Mouse (Mus musculus) MEL (cell line): Measurements from ENCODE around the gene Phospho1. TPM values are rescaled to one million over a fixed set of nuclear protein-coding genes. Genes with fewer than 3 reads are reported as not detected.
A peak's percentile ranks its signal among the peaks of the same experiment; 100 is the strongest.

Experiments
- DNase-seq: peaks from one replicate; pipeline ENCODE4 v3.0.0; 2011; ENCODE audit warnings: low read depth, low spot score
- H3K27ac ChIP-seq: 2 replicates; pipeline ENCODE4 v1.5.1; 2012; ENCODE audit warnings: low read depth, mild to moderate bottlenecking, control low read depth, low read length, moderate library complexity; ENCODE audit not compliant: control insufficient read depth
- H3K27me3 ChIP-seq, 2 experiments: fragments of 150-350 bp in 1 of 2; sonication (generic) in 1 of 2; 2 replicates each; pipeline ENCODE4 v1.6.1; 2012; ENCODE audit warnings: low read length in 2 of 2, mild to moderate bottlenecking in 2 of 2, improper control_type of control experiment in 1 of 2, moderate library complexity in 1 of 2; ENCODE audit not compliant: insufficient read depth in 2 of 2, control insufficient read depth in 1 of 2
- H3K36me3 ChIP-seq, 2 experiments: 2 replicates each; pipeline ENCODE4 v1.6.1; 2012 to 2014; ENCODE audit warnings: low read length in 2 of 2, improper control_type of control experiment in 1 of 2, inconsistent platforms in 1 of 2, mild to moderate bottlenecking in 1 of 2; ENCODE audit not compliant: insufficient read depth in 2 of 2, control insufficient read depth in 1 of 2
- H3K4me1 ChIP-seq, 2 experiments: fragments of 150-350 bp in 1 of 2; sonication (generic) in 1 of 2; 2 replicates each; pipeline ENCODE4 v1.6.1; 2012; ENCODE audit warnings: low read length in 2 of 2, improper control_type of control experiment in 1 of 2, mild to moderate bottlenecking in 1 of 2; ENCODE audit not compliant: insufficient read depth in 2 of 2, control insufficient read depth in 1 of 2
- H3K4me3 ChIP-seq, 2 experiments: fragments of 150-350 bp in 1 of 2; sonication (generic) in 1 of 2; 2 replicates each; pipeline ENCODE4 v1.5.1; 2012; ENCODE audit warnings: low read depth in 2 of 2, low read length in 2 of 2, mild to moderate bottlenecking in 2 of 2, moderate library complexity in 2 of 2, control low read depth in 1 of 2, improper control_type of control experiment in 1 of 2; ENCODE audit not compliant: control insufficient read depth in 1 of 2, insufficient read depth in 1 of 2
- H3K79me2 ChIP-seq: 2 replicates; pipeline ENCODE4 v1.6.1; 2012; ENCODE audit warnings: mild to moderate bottlenecking, low read length, moderate library complexity; ENCODE audit not compliant: control insufficient read depth, poor library complexity, insufficient read depth
- H3K9ac ChIP-seq: 2 replicates; pipeline ENCODE4 v1.6.1; 2012; ENCODE audit warnings: low read depth, mild to moderate bottlenecking, control low read depth, low read length, moderate library complexity; ENCODE audit not compliant: control insufficient read depth, poor library complexity, severe bottlenecking
- H3K9me3 ChIP-seq: fragments of 150-350 bp; sonication (generic); replicated peaks from 2 replicates; pipeline ENCODE4 v1.6.1; 2012; ENCODE audit warnings: mild to moderate bottlenecking, low read length, improper control_type of control experiment, moderate library complexity; ENCODE audit not compliant: insufficient read depth
- BHLHE40 ChIP-seq: IDR thresholded peaks from 2 replicates; pipeline ENCODE4 v1.6.1; 2012; ENCODE audit warnings: low read depth, mild to moderate bottlenecking, inconsistent platforms, low read length, improper control_type of control experiment, borderline replicate concordance
- CHD1 ChIP-seq: IDR thresholded peaks from 2 replicates; pipeline ENCODE4 v1.6.1; 2012; ENCODE audit warnings: low read depth, mild to moderate bottlenecking, inconsistent platforms, low read length, improper control_type of control experiment
- CHD2 ChIP-seq: IDR thresholded peaks from 2 replicates; pipeline ENCODE4 v1.6.1; 2011; ENCODE audit warnings: low read length, improper control_type of control experiment
- CTCF ChIP-seq, 3 experiments: IDR thresholded peaks in 2 of 3; conservative IDR thresholded peaks in 1 of 3; 2 replicates each; pipeline ENCODE4 v1.5.1; 2011 to 2012; ENCODE audit warnings: low read length in 3 of 3, low read depth in 2 of 3, mild to moderate bottlenecking in 2 of 3, improper control_type of control experiment in 1 of 3, inconsistent platforms in 1 of 3, mixed read lengths in 1 of 3, moderate library complexity in 1 of 3; ENCODE audit not compliant: control insufficient read depth in 1 of 3, insufficient read depth in 1 of 3, poor library complexity in 1 of 3, severe bottlenecking in 1 of 3
- E2F4 ChIP-seq: IDR thresholded peaks from 2 replicates; pipeline ENCODE4 v1.6.1; 2011; ENCODE audit warnings: low read depth, low read length, improper control_type of control experiment, borderline replicate concordance
- ELF1 ChIP-seq: IDR thresholded peaks from 2 replicates; pipeline ENCODE4 v1.6.1; 2014; ENCODE audit warnings: low read depth, mild to moderate bottlenecking, inconsistent platforms, low read length, improper control_type of control experiment, moderate library complexity
- EP300 ChIP-seq, 2 experiments: IDR thresholded peaks; 2 replicates each; pipeline ENCODE4 v1.6.1; 2011; ENCODE audit warnings: improper control_type of control experiment in 2 of 2, low read length in 2 of 2, low read depth in 1 of 2, mild to moderate bottlenecking in 1 of 2
- ETS1 ChIP-seq: IDR thresholded peaks from 2 replicates; pipeline ENCODE4 v1.6.1; 2012; ENCODE audit warnings: low read depth, mild to moderate bottlenecking, inconsistent platforms, low read length, improper control_type of control experiment, moderate library complexity
- GABPA ChIP-seq: IDR thresholded peaks from 2 replicates; pipeline ENCODE4 v1.6.1; 2012; ENCODE audit warnings: low read depth, mild to moderate bottlenecking, inconsistent platforms, low read length, improper control_type of control experiment, moderate library complexity
- GATA1 ChIP-seq: IDR thresholded peaks from 2 replicates; pipeline ENCODE4 v1.6.1; 2011; ENCODE audit warnings: low read depth, low read length, improper control_type of control experiment
- HCFC1 ChIP-seq: IDR thresholded peaks from 2 replicates; pipeline ENCODE4 v1.6.1; 2012; ENCODE audit warnings: low read depth, mild to moderate bottlenecking, inconsistent platforms, low read length, improper control_type of control experiment, moderate library complexity
- JUND ChIP-seq: IDR thresholded peaks from 2 replicates; pipeline ENCODE4 v1.6.1; 2011; ENCODE audit warnings: low read depth, mild to moderate bottlenecking, improper control_type of control experiment, low read length
- KAT2A ChIP-seq: conservative IDR thresholded peaks from 2 replicates; pipeline ENCODE4 v1.6.1; 2012; ENCODE audit warnings: low read depth, low read length, improper control_type of control experiment, inconsistent platforms
- MAX ChIP-seq: IDR thresholded peaks from 2 replicates; pipeline ENCODE4 v1.6.1; 2011; ENCODE audit warnings: low read length, improper control_type of control experiment
- MAZ ChIP-seq: IDR thresholded peaks from 2 replicates; pipeline ENCODE4 v1.6.1; 2012; ENCODE audit warnings: low read depth, mild to moderate bottlenecking, inconsistent platforms, low read length, improper control_type of control experiment
- MEF2A ChIP-seq: IDR thresholded peaks from 2 replicates; pipeline ENCODE4 v1.6.1; 2014; ENCODE audit warnings: low read depth, mild to moderate bottlenecking, inconsistent platforms, low read length, improper control_type of control experiment; ENCODE audit not compliant: poor library complexity, insufficient replicate concordance, severe bottlenecking; ENCODE audit errors: extremely low read depth
- MXI1 ChIP-seq: IDR thresholded peaks from 2 replicates; pipeline ENCODE4 v1.6.1; 2011; ENCODE audit warnings: mild to moderate bottlenecking, low read depth, low read length, improper control_type of control experiment
- MYB ChIP-seq: IDR thresholded peaks from 2 replicates; pipeline ENCODE4 v1.6.1; 2011; ENCODE audit warnings: mild to moderate bottlenecking, low read depth, low read length, improper control_type of control experiment
- MYC ChIP-seq: IDR thresholded peaks from 2 replicates; pipeline ENCODE4 v1.6.1; 2011; ENCODE audit warnings: low read depth, mild to moderate bottlenecking, low read length, improper control_type of control experiment, moderate library complexity
- NRF1 ChIP-seq: IDR thresholded peaks from 2 replicates; pipeline ENCODE4 v1.6.1; 2014; ENCODE audit warnings: low read depth, mild to moderate bottlenecking, inconsistent platforms, low read length, improper control_type of control experiment, moderate library complexity; ENCODE audit not compliant: poor library complexity, insufficient read depth, severe bottlenecking
- POLR2A ChIP-seq, 2 experiments: IDR thresholded peaks; 2 replicates each; pipeline ENCODE4 v1.6.1; 2011 to 2012; ENCODE audit warnings: low read length in 2 of 2, mild to moderate bottlenecking in 2 of 2, control low read depth in 1 of 2, improper control_type of control experiment in 1 of 2, low read depth in 1 of 2, moderate library complexity in 1 of 2; ENCODE audit not compliant: control insufficient read depth in 1 of 2, insufficient read depth in 1 of 2, poor library complexity in 1 of 2
- POLR2AphosphoS2 ChIP-seq: IDR thresholded peaks from 2 replicates; pipeline ENCODE4 v1.6.1; 2011; ENCODE audit warnings: low read length, improper control_type of control experiment
- RCOR1 ChIP-seq: IDR thresholded peaks from 2 replicates; pipeline ENCODE4 v1.6.1; 2012; ENCODE audit warnings: low read depth, mild to moderate bottlenecking, inconsistent platforms, low read length, improper control_type of control experiment
- SIN3A ChIP-seq: IDR thresholded peaks from 2 replicates; pipeline ENCODE4 v1.6.1; 2012; ENCODE audit warnings: low read length, improper control_type of control experiment, inconsistent platforms
- TBP ChIP-seq: IDR thresholded peaks from 2 replicates; pipeline ENCODE4 v1.8.0; 2011; ENCODE audit warnings: low read depth, low read length, improper control_type of control experiment
- UBTF ChIP-seq: IDR thresholded peaks from 2 replicates; pipeline ENCODE4 v1.6.1; 2012; ENCODE audit warnings: low read depth, mild to moderate bottlenecking, inconsistent platforms, low read length, improper control_type of control experiment, moderate library complexity, borderline replicate concordance; ENCODE audit not compliant: insufficient read depth
- USF1 ChIP-seq: IDR thresholded peaks from 2 replicates; pipeline ENCODE4 v1.6.1; 2014; ENCODE audit warnings: low read depth, mild to moderate bottlenecking, inconsistent platforms, low read length, improper control_type of control experiment, moderate library complexity
- ZC3H11A ChIP-seq: IDR thresholded peaks from 2 replicates; pipeline ENCODE4 v1.6.1; 2012; ENCODE audit warnings: low read depth, mild to moderate bottlenecking, inconsistent platforms, low read length, improper control_type of control experiment
- ZMIZ1 ChIP-seq: IDR thresholded peaks from 2 replicates; pipeline ENCODE4 v1.6.1; 2012; ENCODE audit warnings: low read depth, mild to moderate bottlenecking, inconsistent platforms, low read length, improper control_type of control experiment, moderate library complexity
- ZNF384 ChIP-seq: IDR thresholded peaks from 2 replicates; pipeline ENCODE4 v1.6.1; 2012; ENCODE audit warnings: low read depth, mild to moderate bottlenecking, inconsistent platforms, low read length, improper control_type of control experiment
- polyA plus RNA-seq, 2 experiments: library from polyadenylated mRNA; stranded (reverse) in 1 of 2; unstranded in 1 of 2; fragments of >175 nt in 1 of 2; fragments of >200 nt in 1 of 2; gene quantifications; 2 replicates each; pipeline versions ENCODE4 v1.2.1 to v1.2.4; 2012; ENCODE audit warnings: low replicate concordance in 2 of 2, low read depth in 1 of 2; ENCODE audit not compliant: insufficient read length in 2 of 2, insufficient read depth in 1 of 2, missing spikeins in 1 of 2
- total RNA-seq: library from RNA; depleted of rRNA; stranded (reverse); fragments of 300-350 nt; gene quantifications from 2 replicates; pipeline ENCODE4 v1.2.3, GENCODE M21; 2012

The Phospho1 gene
- total and polyA plus RNA-seq, 3 experiments, result 15.4 to 76.0 TPM; not detected in 1

GRCm38 (mm10) chr11:95869918-95870470 is 45.7 kb downstream of the Phospho1 start:
- Histone ChIP-seq H3K4me3 (no peak overlapping the region), H3K9ac (no peak overlapping the region), H3K27ac (no peak overlapping the region), H3K27me3 (no peaks in the 10 kb centered on the region), H3K9me3 (no peaks in the 10 kb centered on the region), H3K4me1 (peaks cover 0 to 3% of the 10 kb centered on the region in 2 experiments; a peak in 3 of 4 replicates), H3K36me3 (0 out of 4 replicates have a peak, but pooled peaks cover 0 to 3% of the 10 kb centered on the region in 2 experiments), H3K79me2 (no peaks in the 10 kb centered on the region)
- peak; percentile 76 for DNase-seq
- TF ChIP-seq EP300 (IDR thresholded peaks at IDR 0.05; ENCODE audit: low read depth in 1 of 2, low read length in 2 of 2) (no peak), POLR2AphosphoS2 (peak; percentile 65; the same call in 1 of the 2 replicates), MAX (peak; percentile 36; the same call in 1 of the 2 replicates), CHD2 (0 out of 2 replicates have a peak, but pooled peaks have one; percentile 16), USF1 (peak; percentile 4; the same call in 1 of the 2 replicates), POLR2A (IDR thresholded peaks at IDR 0.05; ENCODE audit: control insufficient read depth in 1 of 2, insufficient read depth in 1 of 2, low read depth in 1 of 2, low read length in 2 of 2, poor library complexity in 1 of 2) (peak in 1 of 2 experiments; percentile 29; a peak in 1 of 4 replicates), MEF2A (no peak)
- TF ChIP-seq, all 39 proteins: peak for 5

- peak overlapping the region in 1 of 2 experiments; percentile 5; a peak in 1 of 4 replicates for H3K4me3 ChIP-seq
- no peak overlapping the region for H3K9ac ChIP-seq
- no peak overlapping the region for H3K27ac ChIP-seq
- peaks cover 0 to 5% of the 10 kb centered on the region in 2 experiments; a peak in 1 of 4 replicates for H3K4me1 ChIP-seq
- DNase-seq, result peak; percentile 73
- peaks cover 1 to 2% of the 10 kb centered on the region in 2 experiments for H3K27me3 ChIP-seq
- H3K79me2 ChIP-seq, result no peaks in the 10 kb centered on the region
- H3K9me3 ChIP-seq, result no peaks in the 10 kb centered on the region
- no peaks in the 10 kb centered on the region for H3K36me3 ChIP-seq
- TF ChIP-seq RCOR1, result 0 out of 2 replicates have a peak, but pooled peaks have one; percentile 28
- no peak for TF ChIP-seq USF1
- no peak; the same call in 1 of the 2 replicates for TF ChIP-seq SIN3A
- peak; percentile 86 for TF ChIP-seq HCFC1
- no peak for TF ChIP-seq JUND
- TF ChIP-seq CHD2, result no peak
- no peak for TF ChIP-seq MYB
- TF ChIP-seq MXI1, result no peak
- no peak for TF ChIP-seq E2F4
- TF ChIP-seq MYC, result no peak
- TF ChIP-seq NRF1, result no peak
- TF ChIP-seq ZMIZ1, result no peak
- no peak for TF ChIP-seq CHD1
- TF ChIP-seq TBP, result peak; percentile 28; the same call in 1 of the 2 replicates
- no peak for TF ChIP-seq ZC3H11A
- TF ChIP-seq ETS1, result no peak
- 0 out of 4 replicates have a peak, but pooled peaks of 1 of the 2 experiments have one; percentile 19 for TF ChIP-seq EP300 (IDR thresholded peaks at IDR 0.05; ENCODE audit: low read depth in 1 of 2, low read length in 2 of 2)
- no peak for TF ChIP-seq MAX
- no peak for TF ChIP-seq MEF2A
- TF ChIP-seq MAZ, result no peak
- no peak for TF ChIP-seq CTCF (IDR thresholded peaks at IDR 0.05 in 2 of 3, conservative IDR thresholded peaks at IDR 0.05 in 1 of 3; ENCODE audit: control insufficient read depth in 1 of 3, insufficient read depth in 1 of 3, low read depth in 2 of 3, low read length in 3 of 3, poor library complexity in 1 of 3, severe bottlenecking in 1 of 3)
- no peak for TF ChIP-seq BHLHE40
- no peak for TF ChIP-seq GABPA
- no peak for TF ChIP-seq ZNF384
- TF ChIP-seq KAT2A, result no peak; the same call in 1 of the 2 replicates
- no peak for TF ChIP-seq GATA1
- no peak for TF ChIP-seq UBTF
- TF ChIP-seq ELF1, result peak; percentile 61
Measured at GRCm38 (mm10) chr11:95875804-95876203, 51.5 kb downstream of the Phospho1 start.
